Mouse (Mus musculus) kidney, adult 2 months (tissue): ENCODE results near the gene Nfib. TPM values are rescaled to one million over a fixed set of nuclear protein-coding genes. Genes with fewer than 3 reads are reported as not detected.

Experiments
- DNase-seq: peaks from one replicate; pipeline ENCODE4 v3.0.0; 2021
- H3K27ac ChIP-seq: fragments of 200-500 bp; 2 replicates; pipeline ENCODE4 v1.5.1; 2012; ENCODE audit warnings: low read depth, low read length, control low read depth, inconsistent platforms; ENCODE audit not compliant: insufficient read depth
- H3K27me3 ChIP-seq: fragments of 200-500 bp; replicated peaks from 2 replicates; pipeline ENCODE4 v1.6.1; 2012; ENCODE audit warnings: mild to moderate bottlenecking, moderate library complexity, low read length, inconsistent platforms; ENCODE audit not compliant: control insufficient read depth, insufficient read depth
- H3K36me3 ChIP-seq: fragments of 200-500 bp; 2 replicates; pipeline ENCODE4 v1.6.1; 2012; ENCODE audit warnings: mild to moderate bottlenecking, moderate library complexity, low read length, inconsistent platforms; ENCODE audit not compliant: control insufficient read depth, insufficient read depth
- H3K4me1 ChIP-seq: fragments of 200-500 bp; 2 replicates; pipeline ENCODE4 v1.6.1; 2011; ENCODE audit warnings: low read length; ENCODE audit not compliant: control insufficient read depth, insufficient read depth
- H3K4me3 ChIP-seq: fragments of 200-500 bp; 2 replicates; pipeline ENCODE4 v1.5.1; 2011; ENCODE audit warnings: mild to moderate bottlenecking, low read depth, low read length, control low read depth; ENCODE audit not compliant: insufficient read depth
- CTCF ChIP-seq: fragments of 200-500 bp; conservative IDR thresholded peaks from 2 replicates; pipeline ENCODE4 v1.5.1; 2011; ENCODE audit warnings: low read depth, mild to moderate bottlenecking, control low read depth, low read length, moderate library complexity, mixed read lengths; ENCODE audit not compliant: insufficient read depth, insufficient read length
- POLR2A ChIP-seq: fragments of 200-500 bp; IDR thresholded peaks from one replicate; pipeline ENCODE4 v1.6.1; 2011; ENCODE audit warnings: low read depth, low read length, control low read depth
- WGBS: fragments of 180-500 bp; shearing (Covaris S2); methylation state at CpG from one replicate; pipeline ENCODE4 v1.1.7; 2018; 5-methylcytosine and 5-hydroxymethylcytosine counted together
- polyA plus RNA-seq: library from polyadenylated mRNA; depleted of rRNA; stranded (reverse); fragments of >200 nt; gene quantifications from 2 replicates; pipeline ENCODE4 v1.2.3, GENCODE M21; 2012; rRNA removed

Gene Nfib
- 15.6 and 17.6 TPM in 2 replicates for polyA plus RNA-seq

GRCm38 (mm10) chr4:82704841-82705794, at the start of gene Nfib:
Nfib (minus strand) TSS chr4:82705750.
- Histone ChIP-seq H3K27ac (no peak within 1 kb of the TSS), H3K4me3 (no peak within 1 kb of the TSS), H3K4me1 (no peaks in the 10 kb centered on the region), H3K27me3 (no peaks in the 10 kb centered on the region), H3K36me3 (no peaks in the 10 kb centered on the region)
- DNase-seq = no peak
- TF ChIP-seq CTCF = no peak
- TF ChIP-seq POLR2A = no peak
- WGBS = 78% methylated on average over 23 of the region's 23 CpGs

- H3K4me3 ChIP-seq = no peak overlapping the region
- no peaks in the 10 kb centered on the region for H3K4me1 ChIP-seq
- no peak for DNase-seq
- H3K36me3 ChIP-seq = no peaks in the 10 kb centered on the region
- WGBS = 54% methylated on average over 5 of the region's 5 CpGs
- H3K27me3 ChIP-seq = no peaks in the 10 kb centered on the region
- TF ChIP-seq CTCF = no peak
- no peak overlapping the region for H3K27ac ChIP-seq
These were observed 30.2 kb upstream of the Nfib start for GRCm38 (mm10) chr4:82735764-82736163.

- H3K27ac ChIP-seq = no peak overlapping the region
- no peaks in the 10 kb centered on the region for H3K36me3 ChIP-seq
- TF ChIP-seq CTCF = no peak
- no peak for TF ChIP-seq POLR2A
- no peak overlapping the region for H3K4me3 ChIP-seq
- no peaks in the 10 kb centered on the region for H3K27me3 ChIP-seq
- WGBS = 79% methylated on average over 22 of the region's 22 CpGs
- H3K4me1 ChIP-seq = no peaks in the 10 kb centered on the region
- DNase-seq = no peak
These were observed 29.4 kb upstream of the Nfib start for GRCm38 (mm10) chr4:82734765-82735481.

GRCm38 (mm10) chr4:82734348-82734747, 28.8 kb upstream of the Nfib start:
- H3K27me3 ChIP-seq = no peaks in the 10 kb centered on the region
- H3K4me3 ChIP-seq = no peak overlapping the region
- H3K36me3 ChIP-seq = no peaks in the 10 kb centered on the region
- TF ChIP-seq POLR2A (no peak), CTCF (no peak)
- WGBS = 59% methylated on average over 5 of the region's 5 CpGs
- H3K4me1 ChIP-seq = no peaks in the 10 kb centered on the region
- H3K27ac ChIP-seq = no peak overlapping the region
- DNase-seq = no peak

- WGBS = 49% methylated on average over 3 of the region's 3 CpGs
These were observed 28.1 kb upstream of the Nfib start for GRCm38 (mm10) chr4:82733636-82734035.

GRCm38 (mm10) chr4:82730248-82730887, 24.8 kb upstream of the Nfib start:
- no peak for TF ChIP-seq CTCF
- no peak for TF ChIP-seq POLR2A
- Histone ChIP-seq H3K4me1 (no peaks in the 10 kb centered on the region), H3K27ac (no peak overlapping the region), H3K36me3 (no peaks in the 10 kb centered on the region), H3K27me3 (no peaks in the 10 kb centered on the region), H3K4me3 (no peak overlapping the region)
- no peak for DNase-seq
- 90% methylated on average over 5 of the region's 5 CpGs for WGBS

More at GRCm38 (mm10) chr4:82733636-82734035, 28.1 kb upstream of the Nfib start:
- Histone ChIP-seq H3K36me3 (no peaks in the 10 kb centered on the region), H3K27ac (no peak overlapping the region), H3K4me3 (no peak overlapping the region), H3K27me3 (no peaks in the 10 kb centered on the region), H3K4me1 (no peaks in the 10 kb centered on the region)
- no peak for TF ChIP-seq POLR2A
- no peak for TF ChIP-seq CTCF
- no peak for DNase-seq
